Mouse (Mus musculus) CD4-positive, CD25-positive, alpha-beta regulatory T cell, adult 9 weeks (primary cell): ENCODE data around the gene Apon. TPM values are rescaled to one million over a fixed set of nuclear protein-coding genes. Genes with fewer than 3 reads are reported as not detected.

Experiments used
- polyA plus RNA-seq: library from polyadenylated mRNA; unstranded; fragments of 100-300 nt; shearing (Covaris generic); gene quantifications from one replicate; pipeline ENCODE4 v1.2.1, GENCODE M21; 2017

Gene Apon
- not detected for polyA plus RNA-seq

GRCm38 (mm10) chr10:128253677-128254255, at the start of gene Apon:
TSS of gene Apon (plus strand) at chr10:128254096.

GRCm38 (mm10) chr10:128211390-128212108, 42.3 kb upstream of the Apon start, which contains the start of gene Spryd4:
TSS of gene Spryd4 (minus strand) at chr10:128211807.

GRCm38 (mm10) chr10:128225538-128225937, 28.4 kb upstream of the Apon start, which contains the start of gene Mip:
TSS of gene Mip (plus strand) at chr10:128225838.

GRCm38 (mm10) chr10:128231697-128232419, 22.0 kb upstream of the Apon start, which contains the start of gene Timeless:
TSS of gene Timeless (plus strand) at chr10:128232065.

GRCm38 (mm10) chr10:128268371-128268770, 14.5 kb downstream of the Apon start, which contains the start of gene Apof:
TSS of gene Apof (plus strand) at chr10:128268671.

GRCm38 (mm10) chr10:128270287-128270841, 16.5 kb downstream of the Apon start, which contains the start of gene Stat2:
TSS of gene Stat2 (plus strand) at chr10:128270559.

GRCm38 (mm10) chr10:128298702-128299171, 44.8 kb downstream of the Apon start, which contains the start of gene Il23a:
TSS of gene Il23a (minus strand) at chr10:128298752.

GRCm38 (mm10) chr10:128303126-128304021, 49.5 kb downstream of the Apon start, which contains the start of gene Pan2:
TSS of gene Pan2 (plus strand) at chr10:128303335.

Other genes starting within 250 kb of the Apon start
- gene Hsd17b6, start 246.5 kb upstream of the Apon start, polyA plus RNA-seq = not detected
- 19.3 TPM for gene Prim1, start 238.9 kb upstream of the Apon start, polyA plus RNA-seq
- gene Naca, start 218.5 kb upstream of the Apon start, polyA plus RNA-seq = 671 TPM
- gene Ptges3, start 195.1 kb upstream of the Apon start, polyA plus RNA-seq = 53.7 TPM
- 995 TPM for gene Atp5b, start 170.8 kb upstream of the Apon start, polyA plus RNA-seq
- gene Baz2a, start 162.5 kb upstream of the Apon start, polyA plus RNA-seq = 85.4 TPM
- gene Rbms2, start 73.8 kb upstream of the Apon start, polyA plus RNA-seq = 35.9 TPM
- gene Gls2, start 59.6 kb upstream of the Apon start, polyA plus RNA-seq = 0.33 TPM
- 19.0 TPM for gene Spryd4, start 42.3 kb upstream of the Apon start, polyA plus RNA-seq
- gene Mip, start 28.3 kb upstream of the Apon start, polyA plus RNA-seq = not detected
- gene Timeless, start 22.0 kb upstream of the Apon start, polyA plus RNA-seq = 30.7 TPM
- not detected for gene Apof, start 14.6 kb downstream of the Apon start, polyA plus RNA-seq
- 95.2 TPM for gene Stat2, start 16.5 kb downstream of the Apon start, polyA plus RNA-seq
- gene Il23a, start 44.7 kb downstream of the Apon start, polyA plus RNA-seq = not detected
- gene Pan2, start 49.2 kb downstream of the Apon start, polyA plus RNA-seq = 51.5 TPM
- gene Cnpy2, start 68.4 kb downstream of the Apon start, polyA plus RNA-seq = 154 TPM
- 182 TPM for gene Cs, start 83.6 kb downstream of the Apon start, polyA plus RNA-seq
- gene Coq10a, start 114.9 kb downstream of the Apon start, polyA plus RNA-seq = 14.7 TPM
- gene Ankrd52, start 123.0 kb downstream of the Apon start, polyA plus RNA-seq = 1.5 TPM
- gene Slc39a5, start 147.1 kb downstream of the Apon start, polyA plus RNA-seq = not detected
- 131 TPM for gene Nabp2, start 157.4 kb downstream of the Apon start, polyA plus RNA-seq
- 50.5 TPM for gene Rnf41, start 157.6 kb downstream of the Apon start, polyA plus RNA-seq
- 134 TPM for gene Smarcc2, start 205.2 kb downstream of the Apon start, polyA plus RNA-seq
- gene Myl6, start 240.0 kb downstream of the Apon start, polyA plus RNA-seq = 1,630 TPM
- gene Myl6b, start 244.6 kb downstream of the Apon start, polyA plus RNA-seq = 4.7 TPM